Mouse (Mus musculus) heart, embryonic 10.5 days (tissue): Measurements from ENCODE around the gene Pabpn1l. TPM values are rescaled to one million over a fixed set of nuclear protein-coding genes. Genes with fewer than 3 reads are reported as not detected.

Experiments used
- DNase-seq: peaks from one replicate; pipeline ENCODE4 v3.0.0-alpha.2; 2017; ENCODE audit warnings: low spot score
- H3K27ac ChIP-seq: fragments of 300-500 bp; sonication (generic); 2 replicates; pipeline ENCODE4 v1.5.1; 2016; ENCODE audit warnings: mild to moderate bottlenecking
- H3K27me3 ChIP-seq: fragments of 300-500 bp; sonication (generic); 2 replicates; pipeline ENCODE4 v1.6.1; 2016; ENCODE audit warnings: mild to moderate bottlenecking; ENCODE audit not compliant: poor library complexity, insufficient read depth, severe bottlenecking
- H3K36me3 ChIP-seq: fragments of 300-500 bp; sonication (generic); 2 replicates; pipeline ENCODE4 v1.6.1; 2016; ENCODE audit warnings: mild to moderate bottlenecking, moderate library complexity
- H3K4me1 ChIP-seq: fragments of 300-500 bp; sonication (generic); 2 replicates; pipeline ENCODE4 v1.6.1; 2016; ENCODE audit warnings: mild to moderate bottlenecking
- H3K4me3 ChIP-seq: fragments of 300-500 bp; sonication (generic); 2 replicates; pipeline ENCODE4 v1.5.1; 2016; ENCODE audit warnings: mild to moderate bottlenecking, moderate library complexity
- H3K9me3 ChIP-seq: fragments of 300-500 bp; sonication (generic); 2 replicates; pipeline ENCODE4 v1.6.1; 2016; ENCODE audit warnings: mild to moderate bottlenecking, moderate library complexity
- WGBS: fragments of 180-500 bp; shearing (Covaris S2); methylation state at CpG from one replicate; pipeline ENCODE4 v1.1.7; 2016; 5-methylcytosine and 5-hydroxymethylcytosine counted together
- polyA plus RNA-seq: library from polyadenylated mRNA; unstranded; fragments of >200 nt; fragmentation: Nextera tagmentation; extraction: Ambion mirVana; gene quantifications from 2 replicates; pipeline ENCODE4 v1.2.1, GENCODE M21; 2016

The Pabpn1l gene
- polyA plus RNA-seq, 1 experiment from 2014 or later, result 0.19 TPM

DNA sequence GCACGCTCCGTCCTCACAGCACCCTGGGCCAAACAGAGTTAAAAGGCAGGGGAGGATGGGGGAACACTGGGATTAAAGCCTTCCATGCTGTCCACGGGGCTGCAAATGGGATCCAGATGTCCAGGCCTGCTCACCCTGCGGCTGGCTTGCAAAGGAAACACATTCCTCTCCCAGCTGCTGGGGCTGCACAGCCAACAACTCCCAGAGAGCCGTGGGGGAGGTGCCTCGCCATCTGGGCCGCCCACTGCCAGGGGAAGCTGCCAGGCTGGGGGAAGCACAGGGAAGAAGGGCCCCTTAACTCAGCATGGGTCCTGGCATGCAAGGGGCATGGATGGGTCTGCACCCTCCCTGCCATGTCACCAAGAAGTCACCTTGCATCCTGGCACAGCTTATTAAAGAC lies 38.6 kb upstream of the Pabpn1l start:
- no peaks in the 10 kb centered on the region for H3K36me3 ChIP-seq
- no peak overlapping the region for H3K4me3 ChIP-seq
- no peaks in the 10 kb centered on the region for H3K9me3 ChIP-seq
- DNase-seq, result peak; percentile 87
- WGBS, result 33% methylated on average over 7 of the region's 7 CpGs
- H3K27me3 ChIP-seq, result no peaks in the 10 kb centered on the region
- peaks cover 76% of the 10 kb centered on the region for H3K4me1 ChIP-seq
- peak overlapping the region; percentile 49 for H3K27ac ChIP-seq

DNA sequence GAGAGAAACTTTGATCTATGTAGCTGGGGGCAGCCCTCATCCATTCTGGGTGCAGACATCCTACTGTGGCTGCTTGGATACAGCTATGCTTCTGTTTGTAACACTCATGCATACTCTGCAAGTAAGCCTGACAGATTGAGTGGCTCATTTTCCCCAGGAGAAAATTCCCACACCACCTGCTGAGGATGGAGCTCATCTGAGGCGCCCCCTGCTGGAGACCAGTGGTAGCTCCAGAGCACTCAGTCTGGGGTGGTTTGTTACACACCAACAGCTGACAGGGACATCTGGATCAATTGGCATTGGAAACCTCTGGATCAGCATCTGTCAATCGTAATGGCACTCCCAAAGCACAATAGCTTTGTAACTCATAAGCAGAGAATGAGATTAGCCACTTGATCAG lies 37.5 kb upstream of the Pabpn1l start:
- H3K27ac ChIP-seq, result no peak overlapping the region
- H3K27me3 ChIP-seq, result no peaks in the 10 kb centered on the region
- no peak for DNase-seq
- peaks cover 76% of the 10 kb centered on the region for H3K4me1 ChIP-seq
- no peaks in the 10 kb centered on the region for H3K36me3 ChIP-seq
- 65% methylated on average over 2 of the region's 2 CpGs for WGBS
- no peak overlapping the region for H3K4me3 ChIP-seq
- H3K9me3 ChIP-seq, result no peaks in the 10 kb centered on the region

DNA sequence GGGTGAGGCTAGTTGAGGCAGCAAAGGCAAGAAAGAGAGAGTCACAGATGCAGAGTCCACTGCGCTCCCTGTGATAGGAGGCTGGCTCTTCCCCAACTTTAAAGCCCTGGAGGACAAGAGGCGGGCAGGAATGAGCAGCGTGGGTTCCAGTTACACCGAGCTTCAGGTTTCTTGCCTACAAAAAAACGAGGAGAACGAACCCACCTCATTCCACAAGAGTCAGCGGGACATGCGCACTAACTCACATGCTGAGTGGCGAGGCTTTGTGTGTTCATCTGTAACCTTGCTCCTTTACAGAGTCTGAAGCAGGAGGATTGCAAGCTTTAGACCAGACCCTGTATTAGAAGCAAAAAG lies 36.2 kb upstream of the Pabpn1l start:
- Histone ChIP-seq H3K4me3 (no peak overlapping the region), H3K4me1 (peaks cover 75% of the 10 kb centered on the region), H3K36me3 (no peaks in the 10 kb centered on the region), H3K9me3 (no peaks in the 10 kb centered on the region), H3K27ac (0 out of 2 replicates have a peak overlapping the region, but pooled peaks have one; percentile 18), H3K27me3 (no peaks in the 10 kb centered on the region)
- WGBS, result 77% methylated on average over 9 of the region's 9 CpGs
- DNase-seq, result no peak

DNA sequence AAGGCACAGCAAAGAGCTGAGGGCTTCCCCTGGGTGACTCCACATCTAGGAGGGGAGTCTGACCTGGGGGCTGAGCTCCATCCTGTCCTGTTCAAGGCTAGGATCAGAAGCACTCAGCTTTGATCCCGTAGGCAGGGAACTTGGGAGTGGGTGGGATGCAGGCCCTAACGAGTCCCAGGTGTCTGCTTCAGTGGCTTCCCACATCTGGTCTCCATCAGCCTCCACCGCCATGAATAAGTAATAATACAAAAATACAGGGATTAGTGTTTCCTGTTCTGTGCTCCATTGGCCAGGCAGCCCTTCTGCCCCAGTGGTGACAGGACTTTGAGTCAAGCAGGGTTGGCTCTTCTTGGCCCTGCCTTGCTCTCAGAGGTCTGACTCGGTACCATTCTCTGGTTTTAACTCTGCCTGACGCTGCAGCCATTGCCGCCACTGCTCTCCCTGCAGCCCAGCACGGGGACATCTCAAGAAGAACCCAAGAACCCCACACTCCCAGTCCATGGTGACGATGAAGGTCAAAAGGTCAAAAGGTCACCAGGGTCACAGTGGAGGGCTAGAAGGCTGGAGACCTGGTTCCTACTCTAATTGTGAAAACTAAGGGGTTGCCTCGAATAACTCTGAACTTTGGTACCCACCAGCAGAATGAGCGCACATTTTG lies 35.7 kb upstream of the Pabpn1l start:
- H3K36me3 ChIP-seq, result no peaks in the 10 kb centered on the region
- 72% methylated on average over 10 of the region's 10 CpGs for WGBS
- H3K27ac ChIP-seq, result 0 out of 2 replicates have a peak overlapping the region, but pooled peaks have one; percentile 18
- H3K9me3 ChIP-seq, result no peaks in the 10 kb centered on the region
- no peaks in the 10 kb centered on the region for H3K27me3 ChIP-seq
- H3K4me3 ChIP-seq, result no peak overlapping the region
- no peak for DNase-seq
- peaks cover 76% of the 10 kb centered on the region for H3K4me1 ChIP-seq

DNA sequence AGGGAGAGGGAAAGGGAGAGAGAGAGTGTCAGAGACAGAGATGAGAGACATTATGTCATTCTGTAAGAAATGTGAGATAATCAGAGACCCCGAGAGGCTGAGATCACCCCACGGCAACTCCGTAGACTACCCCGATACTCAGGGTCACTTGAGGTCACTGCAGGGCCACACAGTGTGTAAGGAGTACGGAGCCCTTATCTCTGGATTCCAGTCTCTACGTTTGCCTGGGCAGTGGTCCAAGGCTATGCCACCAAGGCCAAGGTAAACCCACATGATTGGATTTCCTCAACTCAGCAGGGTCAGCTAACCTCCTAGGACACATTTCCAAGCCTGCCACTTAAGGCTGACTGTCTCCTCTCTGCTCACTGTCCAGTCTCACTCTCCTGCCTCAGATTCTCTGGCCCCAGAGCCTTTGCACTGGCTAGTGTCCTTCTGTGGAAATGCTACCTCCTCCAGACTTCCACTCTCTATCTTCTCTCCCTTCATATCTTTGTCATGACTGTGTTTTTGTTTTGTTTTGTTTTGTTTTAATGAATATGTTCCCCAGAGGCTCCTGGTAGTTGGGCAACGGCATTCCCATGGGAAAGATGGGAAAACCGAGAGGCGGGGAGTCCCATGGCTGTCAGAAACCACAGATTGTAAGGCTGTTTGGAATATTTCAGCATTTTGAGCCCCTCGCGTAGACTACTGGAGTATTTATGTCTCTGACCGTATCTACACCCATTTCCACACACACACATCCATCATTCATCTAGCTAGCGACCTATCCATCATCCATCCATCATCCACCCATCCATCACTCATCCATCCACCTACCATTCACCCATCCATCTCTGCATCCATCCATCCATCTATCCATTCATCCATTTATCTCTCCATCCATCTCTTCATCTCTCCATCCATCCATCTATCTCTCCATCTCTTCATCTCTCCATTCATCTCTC lies 33.8 kb upstream of the Pabpn1l start:
- no peaks in the 10 kb centered on the region for H3K9me3 ChIP-seq
- DNase-seq, result no peak
- H3K27ac ChIP-seq, result no peak overlapping the region
- H3K36me3 ChIP-seq, result no peaks in the 10 kb centered on the region
- H3K4me3 ChIP-seq, result no peak overlapping the region
- H3K27me3 ChIP-seq, result no peaks in the 10 kb centered on the region
- peaks cover 75% of the 10 kb centered on the region for H3K4me1 ChIP-seq
- 66% methylated on average over 13 of the region's 13 CpGs for WGBS

DNA sequence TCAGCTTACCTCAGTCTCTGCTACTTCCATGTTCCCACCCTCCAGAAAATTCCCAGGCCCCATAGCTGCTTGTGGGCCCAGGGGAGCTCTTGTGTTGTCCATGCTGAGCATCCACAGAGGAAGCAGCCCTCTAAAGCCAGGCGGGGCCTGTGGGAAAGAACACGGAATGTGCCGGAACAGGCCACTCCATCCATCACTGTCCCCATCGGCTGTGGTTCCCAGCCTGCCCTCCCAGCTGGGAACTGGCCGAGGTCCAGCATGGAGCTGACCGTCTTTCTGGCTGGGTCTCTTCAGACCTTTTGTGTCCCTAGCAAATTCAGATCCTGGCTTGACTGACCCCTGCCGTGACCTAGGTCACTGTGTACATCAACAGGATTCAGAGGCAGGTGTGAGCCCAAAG lies 32.2 kb upstream of the Pabpn1l start:
- H3K36me3 ChIP-seq, result peaks cover 4% of the 10 kb centered on the region
- H3K9me3 ChIP-seq, result no peaks in the 10 kb centered on the region
- H3K27me3 ChIP-seq, result 0 out of 2 replicates have a peak, but pooled peaks cover 12% of the 10 kb centered on the region
- DNase-seq, result no peak
- no peak overlapping the region for H3K4me3 ChIP-seq
- H3K27ac ChIP-seq, result no peak overlapping the region; the same call in 1 of the 2 replicates
- peaks cover 72% of the 10 kb centered on the region for H3K4me1 ChIP-seq
- WGBS, result 68% methylated on average over 7 of the region's 7 CpGs

DNA sequence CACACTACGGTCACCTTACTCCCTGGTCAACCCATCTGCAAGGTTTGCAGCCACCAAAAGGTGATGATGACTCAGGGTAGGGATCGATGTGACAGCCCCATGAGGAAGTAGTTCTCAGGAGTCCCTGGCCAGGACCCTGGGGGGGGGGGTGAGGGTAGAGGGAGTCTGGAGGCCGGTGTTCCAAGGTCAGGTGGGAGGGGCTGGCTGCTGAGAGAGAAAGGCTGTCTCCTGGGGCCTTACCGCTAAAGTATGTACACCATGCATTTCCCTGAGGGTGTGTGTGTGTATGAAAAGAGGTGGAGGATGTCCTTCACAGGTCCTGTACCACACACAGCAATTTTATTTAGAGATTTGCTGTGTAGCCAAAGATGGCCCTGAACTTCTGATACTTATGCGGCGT lies 30.1 kb upstream of the Pabpn1l start:
- WGBS, result 58% methylated on average over 6 of the region's 6 CpGs
- H3K36me3 ChIP-seq, result peaks cover 21% of the 10 kb centered on the region
- no peak overlapping the region for H3K4me3 ChIP-seq
- H3K9me3 ChIP-seq, result no peaks in the 10 kb centered on the region
- H3K4me1 ChIP-seq, result peaks cover 55% of the 10 kb centered on the region
- H3K27me3 ChIP-seq, result 0 out of 2 replicates have a peak, but pooled peaks cover 12% of the 10 kb centered on the region
- DNase-seq, result no peak
- H3K27ac ChIP-seq, result 0 out of 2 replicates have a peak overlapping the region, but pooled peaks have one; percentile 74

DNA sequence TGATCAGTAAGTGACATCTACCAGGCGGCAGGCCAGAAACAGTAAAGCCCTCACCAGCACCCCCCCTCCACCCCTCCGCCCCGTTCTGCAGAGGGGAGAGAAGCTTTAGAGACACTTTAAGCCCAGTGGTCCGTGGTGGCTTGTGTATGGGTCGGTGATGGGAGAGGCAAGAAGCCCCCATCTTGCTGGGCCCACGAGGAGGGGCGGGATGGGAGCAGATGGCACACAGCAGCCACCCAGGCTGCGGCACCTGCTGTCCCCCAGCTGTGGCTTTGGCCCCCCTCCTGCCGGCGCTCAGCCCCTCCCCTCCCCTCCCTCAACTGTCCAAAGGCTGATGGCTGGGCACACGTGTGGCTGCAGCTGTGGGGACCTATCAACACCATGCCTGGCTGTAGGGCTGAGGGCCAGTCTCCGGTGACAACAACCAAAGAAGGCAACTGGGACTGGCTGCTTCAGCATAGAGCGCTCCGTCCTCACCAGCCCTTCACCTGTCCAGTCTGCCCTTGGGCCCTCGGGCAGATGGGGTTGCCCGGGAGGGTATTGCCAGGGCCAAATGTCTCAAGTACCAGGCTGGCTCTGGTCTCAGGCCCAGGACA lies 28.9 kb upstream of the Pabpn1l start:
- H3K4me1 ChIP-seq, result peaks cover 54% of the 10 kb centered on the region
- no peaks in the 10 kb centered on the region for H3K9me3 ChIP-seq
- peaks cover 28% of the 10 kb centered on the region for H3K36me3 ChIP-seq
- no peak for DNase-seq
- 80% methylated on average over 16 of the region's 16 CpGs for WGBS
- H3K27ac ChIP-seq, result 0 out of 2 replicates have a peak overlapping the region, but pooled peaks have one; percentile 38
- H3K27me3 ChIP-seq, result peaks cover 12% of the 10 kb centered on the region; the same call in 1 of the 2 replicates
- H3K4me3 ChIP-seq, result no peak overlapping the region

DNA sequence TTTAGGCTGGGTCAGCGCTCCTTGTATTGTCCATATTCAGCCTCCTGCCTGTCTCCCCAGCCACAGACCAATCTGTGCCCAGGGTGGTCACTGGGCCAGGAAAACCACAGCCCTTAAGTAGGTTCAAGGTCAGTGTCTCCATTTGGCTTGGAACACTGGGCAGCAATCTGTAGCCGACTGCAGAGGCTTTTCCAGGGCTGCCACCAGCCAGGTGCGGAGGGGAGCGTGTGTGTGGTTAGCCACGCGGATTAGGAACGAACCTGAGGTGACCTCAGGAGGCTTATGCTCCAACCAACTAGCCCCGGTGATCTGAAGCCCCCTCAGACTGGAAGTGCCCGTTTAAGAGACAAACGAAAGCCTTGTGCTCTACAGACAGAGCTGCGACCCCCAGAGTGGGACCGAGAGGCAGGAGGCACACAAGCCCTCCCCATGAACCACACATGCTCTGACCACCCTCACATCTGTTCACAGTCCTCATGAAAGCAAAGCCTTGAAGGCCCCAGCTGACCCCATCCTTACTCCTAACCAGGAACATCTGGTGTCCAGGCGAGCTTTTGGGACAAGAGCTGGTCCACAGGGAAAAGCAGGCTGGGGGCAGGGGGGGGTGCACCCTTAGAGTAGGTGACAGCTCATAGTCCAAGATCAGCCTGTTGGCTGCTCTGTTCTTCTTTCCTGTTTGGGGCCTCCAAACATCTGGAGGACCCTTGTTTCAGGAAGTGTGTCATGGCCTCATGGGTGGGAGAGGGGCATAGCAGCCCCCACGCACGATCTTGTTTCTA lies 25.8 kb upstream of the Pabpn1l start:
- no peaks in the 10 kb centered on the region for H3K9me3 ChIP-seq
- H3K36me3 ChIP-seq, result peaks cover 35% of the 10 kb centered on the region
- DNase-seq, result no peak
- no peak overlapping the region for H3K4me3 ChIP-seq
- peaks cover 54% of the 10 kb centered on the region for H3K4me1 ChIP-seq
- peaks cover 12% of the 10 kb centered on the region; the same call in 1 of the 2 replicates for H3K27me3 ChIP-seq
- 0 out of 2 replicates have a peak overlapping the region, but pooled peaks have one; percentile 9 for H3K27ac ChIP-seq
- 81% methylated on average over 15 of the region's 15 CpGs for WGBS

DNA sequence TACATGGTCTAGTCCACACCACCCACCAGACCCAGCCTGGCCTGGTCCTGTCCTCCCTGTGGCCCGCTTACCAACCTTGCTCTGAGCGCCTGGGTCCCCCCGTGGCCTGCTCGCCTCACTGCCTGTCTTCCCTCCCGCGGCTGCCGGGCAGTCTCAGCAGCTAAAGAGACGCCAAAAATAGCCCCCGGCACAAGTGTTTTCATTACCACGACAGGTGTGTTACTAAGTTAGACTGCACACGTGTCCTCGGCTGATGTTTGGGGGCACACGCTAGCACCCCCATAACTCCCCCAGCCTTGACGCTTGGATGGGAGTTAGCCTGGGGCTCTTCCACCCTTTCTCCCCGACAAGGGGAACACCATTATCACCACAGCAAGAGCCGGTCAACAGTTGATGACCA lies 23.8 kb upstream of the Pabpn1l start:
- peaks cover 47% of the 10 kb centered on the region for H3K36me3 ChIP-seq
- H3K4me3 ChIP-seq, result no peak overlapping the region
- H3K27ac ChIP-seq, result no peak overlapping the region
- no peak for DNase-seq
- H3K9me3 ChIP-seq, result no peaks in the 10 kb centered on the region
- H3K27me3 ChIP-seq, result peaks cover 12% of the 10 kb centered on the region
- WGBS, result 56% methylated on average over 16 of the region's 16 CpGs
- peaks cover 59% of the 10 kb centered on the region for H3K4me1 ChIP-seq

DNA sequence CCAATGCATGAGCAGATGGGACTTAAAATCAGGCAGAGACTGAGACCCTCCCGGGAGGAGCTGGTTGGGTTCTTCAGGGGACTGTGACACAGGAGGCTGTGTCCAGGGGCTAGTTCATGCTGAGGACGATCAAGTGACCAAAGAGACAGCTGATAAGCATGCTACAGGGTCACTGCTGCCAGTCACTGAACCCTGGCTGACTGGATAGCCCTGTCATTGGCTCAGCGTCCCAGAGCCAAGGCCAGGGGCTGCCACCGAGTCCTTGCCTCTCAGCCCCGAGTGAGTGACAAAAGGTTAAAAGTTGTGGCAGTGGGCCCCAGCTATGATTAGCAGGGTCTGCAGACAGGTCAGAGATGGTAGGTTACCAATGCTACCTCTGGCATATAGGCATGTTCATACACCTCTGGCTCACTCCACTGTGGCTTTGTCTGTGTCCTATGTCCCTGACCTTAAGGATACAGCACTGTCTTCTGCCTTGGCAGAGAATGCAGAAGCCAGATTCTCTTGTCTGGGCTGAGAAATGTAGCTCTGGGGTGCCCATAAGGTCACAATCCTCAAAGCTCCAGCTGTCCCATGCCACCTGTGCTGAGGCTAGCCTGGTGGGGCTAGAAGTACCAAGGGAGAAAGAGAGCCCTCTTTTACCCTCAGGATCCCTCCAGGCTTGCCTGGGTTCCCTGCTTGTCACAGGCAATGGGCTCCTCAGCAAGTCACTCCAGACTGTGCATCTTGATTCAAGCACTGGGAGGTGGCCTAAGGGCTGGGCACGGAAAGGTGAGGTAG lies 21.8 kb upstream of the Pabpn1l start:
- no peak for DNase-seq
- H3K36me3 ChIP-seq, result peaks cover 43% of the 10 kb centered on the region
- H3K27me3 ChIP-seq, result no peaks in the 10 kb centered on the region; the same call in none of the 2 replicates
- no peak overlapping the region for H3K27ac ChIP-seq
- no peak overlapping the region for H3K4me3 ChIP-seq
- H3K9me3 ChIP-seq, result no peaks in the 10 kb centered on the region
- H3K4me1 ChIP-seq, result peaks cover 75% of the 10 kb centered on the region
- WGBS, result 54% methylated on average over 6 of the region's 6 CpGs

DNA sequence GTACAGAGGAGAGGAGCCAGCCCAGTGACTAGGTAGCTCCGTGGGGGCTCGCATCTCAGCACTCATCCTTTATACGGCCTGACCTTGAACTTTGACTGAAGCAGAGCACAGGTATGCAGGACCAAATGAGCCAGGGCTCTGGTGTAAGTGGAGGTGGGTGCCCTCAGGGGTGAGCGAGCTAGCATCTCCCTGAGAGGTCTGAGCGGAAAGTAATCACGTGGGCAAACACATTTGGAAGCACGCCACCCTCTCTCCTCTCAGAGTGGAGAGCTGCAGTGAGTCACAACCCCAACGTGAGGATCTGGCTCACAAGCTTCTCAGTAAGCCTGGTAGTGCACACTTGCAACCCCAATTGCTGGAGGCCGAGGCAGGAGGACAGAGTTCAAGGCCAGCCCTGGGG lies 19.5 kb upstream of the Pabpn1l start:
- WGBS, result 67% methylated on average over 9 of the region's 9 CpGs
- Histone ChIP-seq H3K27me3 (peaks cover 7% of the 10 kb centered on the region), H3K36me3 (peaks cover 44% of the 10 kb centered on the region), H3K4me3 (no peak overlapping the region), H3K9me3 (no peaks in the 10 kb centered on the region), H3K27ac (no peak overlapping the region), H3K4me1 (peaks cover 97% of the 10 kb centered on the region)
- no peak for DNase-seq
